Mouse (Mus musculus): ENCODE data around the gene Lclat1. TPM values are rescaled to one million over a fixed set of nuclear protein-coding genes. Genes with fewer than 3 reads are reported as not detected.
"Not testable (repeated sequence)": the region's sequence is repeated elsewhere in the genome, so short reads cannot be mapped to it uniquely, and the experiment has no call there.

The Lclat1 gene
- total and polyA plus RNA-seq, 3 experiments = 4.6 to 42.6 (median 40.8) TPM

GRCm38 (mm10) chr17:73237178-73237853, 129.5 kb downstream of the Lclat1 start:
- DNase-seq = peak; percentile 77

- DNase-seq = peak; percentile 68
Measured at GRCm38 (mm10) chr17:73238501-73238900, 130.7 kb downstream of the Lclat1 start.

- DNase-seq = peak; percentile 43
Measured at GRCm38 (mm10) chr17:73241085-73241848, 133.5 kb downstream of the Lclat1 start.

GRCm38 (mm10) chr17:73243676-73244075, 135.9 kb downstream of the Lclat1 start:
- no peak for DNase-seq

GRCm38 (mm10) chr17:73244596-73244995, 136.8 kb downstream of the Lclat1 start:
- no peak for DNase-seq

- DNase-seq = no peak
Measured at GRCm38 (mm10) chr17:73245089-73245684, 137.4 kb downstream of the Lclat1 start.

GRCm38 (mm10) chr17:73246036-73246435, 138.3 kb downstream of the Lclat1 start:
- no peak for DNase-seq

GRCm38 (mm10) chr17:73246926-73247325, 139.1 kb downstream of the Lclat1 start:
- DNase-seq = no peak

- peak; percentile 51 for DNase-seq
Measured at GRCm38 (mm10) chr17:73247758-73248157, 140.0 kb downstream of the Lclat1 start.

GRCm38 (mm10) chr17:73250488-73251141, 142.8 kb downstream of the Lclat1 start:
- DNase-seq = peak; percentile 39

GRCm38 (mm10) chr17:73251142-73251502, 143.3 kb downstream of the Lclat1 start:
- peak; percentile 60 for DNase-seq

- no peak for DNase-seq
Measured at GRCm38 (mm10) chr17:73251812-73252608, 144.2 kb downstream of the Lclat1 start.

GRCm38 (mm10) chr17:73253291-73253969, 145.6 kb downstream of the Lclat1 start:
- no peak for DNase-seq

- DNase-seq = no peak
Measured at GRCm38 (mm10) chr17:73255801-73256200, 148.0 kb downstream of the Lclat1 start.

- DNase-seq = peak; percentile 41
Measured at GRCm38 (mm10) chr17:73258620-73259019, 150.8 kb downstream of the Lclat1 start.

- DNase-seq = not testable (repeated sequence)
Measured at GRCm38 (mm10) chr17:73259258-73259657, 151.5 kb downstream of the Lclat1 start.

- no peak for DNase-seq
Measured at GRCm38 (mm10) chr17:73262558-73262957, 154.8 kb downstream of the Lclat1 start.

- DNase-seq = peak; percentile 92
Measured at GRCm38 (mm10) chr17:73263077-73263501, 155.3 kb downstream of the Lclat1 start.

GRCm38 (mm10) chr17:73270871-73271796, 163.3 kb downstream of the Lclat1 start:
- no peak for DNase-seq
